In the genomic region with DNA sequence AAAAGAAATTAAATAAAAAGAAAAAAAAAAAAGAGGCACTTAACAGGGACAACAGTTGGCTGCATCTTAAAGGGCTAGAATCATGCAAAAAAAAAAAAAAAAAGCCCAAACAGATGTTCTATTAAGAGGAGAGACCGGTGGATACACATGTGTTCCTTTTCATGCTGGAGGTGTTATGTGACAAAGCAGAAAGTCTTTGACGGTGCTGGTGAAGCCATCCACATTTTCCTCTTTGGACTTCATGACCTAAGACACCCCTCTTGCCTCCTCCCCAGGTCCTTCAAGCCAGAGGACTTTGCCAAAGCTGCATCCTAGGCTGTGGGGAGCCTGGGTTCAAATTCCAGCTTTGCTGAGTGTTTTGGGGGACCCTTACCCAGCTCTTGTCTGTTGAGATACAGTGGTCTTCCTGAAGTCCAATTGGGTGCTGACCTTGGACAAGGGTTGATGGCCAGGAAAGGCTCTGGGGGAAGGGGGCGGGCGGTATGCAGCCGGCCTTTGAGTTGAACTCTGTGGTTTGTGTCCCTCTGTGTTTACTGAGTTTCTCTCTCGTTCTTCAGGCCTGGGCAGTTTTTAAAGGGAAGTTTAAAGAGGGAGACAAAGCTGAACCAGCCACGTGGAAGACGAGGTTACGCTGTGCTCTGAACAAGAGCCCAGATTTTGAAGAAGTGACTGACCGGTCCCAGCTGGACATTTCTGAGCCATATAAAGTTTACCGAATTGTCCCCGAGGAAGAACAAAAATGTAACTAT, we compare ENCODE assay signal across 11 mouse cellular contexts. TPM values are rescaled to one million over a fixed set of nuclear protein-coding genes. Genes with fewer than 3 reads are reported as not detected.
DNase-seq lines count a peak whose midpoint lies in the region; ATAC-seq and TF ChIP-seq lines count a peak whose summit lies in the region.
"Had no signal": no experiment of that assay in that cellular context is flagged by ENCODE, and none has a peak within 500 bp of the region (broad histone marks: within the 10 kb centered on the region; RNA-seq: fewer than 3 reads in every experiment).

No protein-coding gene starts in this region.

- H3K27ac ChIP-seq in brown adipose tissue, adult 24 weeks (replicated peaks; ENCODE audit: low read depth, low read length), result peak overlapping the region; percentile 55; the same call in 1 of the 2 replicates
- H3K27ac ChIP-seq in kidney, postnatal 0 days, result peak overlapping the region; percentile 73
- H3K27ac ChIP-seq in macrophage, result peak overlapping the region; percentile 92
- H3K27ac ChIP-seq: embryonic facial prominence, embryonic 15.5 days; neural tube, embryonic 13.5 days had no signal

- no peaks in the 10 kb centered on the region for H3K9me3 ChIP-seq in kidney, postnatal 0 days (replicated peaks; ENCODE audit: low read length)
- H3K9me3 ChIP-seq: embryonic facial prominence, embryonic 15.5 days; neural tube, embryonic 13.5 days had no signal

- no peak overlapping the region for H3K4me2 ChIP-seq in kidney, postnatal 0 days (ENCODE audit: low read length)
- H3K4me2 ChIP-seq: embryonic facial prominence, embryonic 15.5 days; neural tube, embryonic 13.5 days had no signal

- no peaks in the 10 kb centered on the region for H3K27me3 ChIP-seq in kidney, postnatal 0 days (ENCODE audit: insufficient read depth, low read length)

- no peak overlapping the region for H3K9ac ChIP-seq in kidney, postnatal 0 days (ENCODE audit: low read depth, low read length)
- H3K9ac ChIP-seq: embryonic facial prominence, embryonic 15.5 days; neural tube, embryonic 13.5 days had no signal

- ATAC-seq in kidney, postnatal 0 days (replicated peaks; ENCODE audit: low FRiP score, low read depth), result peak; percentile 31; the same call in 1 of the 2 replicates

- H3K36me3 ChIP-seq in kidney, postnatal 0 days (ENCODE audit: insufficient read depth, low read length), result no peaks in the 10 kb centered on the region
- peaks cover 54% of the 10 kb centered on the region for H3K36me3 ChIP-seq in macrophage (ENCODE audit: inconsistent target)
- H3K36me3 ChIP-seq: embryonic facial prominence, embryonic 15.5 days; neural tube, embryonic 13.5 days had no signal

- TF ChIP-seq CTCF in kidney, postnatal 0 days (IDR thresholded peaks at IDR 0.05; ENCODE audit: low read depth), result no peak

- intact Hi-C loops in left cerebral cortex, postnatal 10 days (cut with DNase I), result no loop called here

- WGBS in kidney, postnatal 0 days, result 35% methylated on average over 12 of the region's 12 CpGs
- WGBS in macrophage (ENCODE audit: missing documents), result 9% methylated on average over 11 of the region's 12 CpGs

- H3K4me1 ChIP-seq in brown adipose tissue, adult 24 weeks (ENCODE audit: control insufficient read depth, insufficient read depth, insufficient read length, low read length), result peaks cover 2% of the 10 kb centered on the region; the same call in 1 of the 2 replicates
- H3K4me1 ChIP-seq in kidney, postnatal 0 days (replicated peaks; ENCODE audit: insufficient read depth, low read length), result peaks cover 17% of the 10 kb centered on the region

- peak; percentile 60 for DNase-seq in layer of hippocampus, adult 9-11 months
- DNase-seq in layer of hippocampus, postnatal 14 days (ENCODE audit: low spot score in 2 of 2), result no peak
- peak; percentile 89 for DNase-seq in kidney, postnatal 0 days (ENCODE audit: low spot score)
- no peak for DNase-seq in adrenal gland, adult 18-20 months (ENCODE audit: low spot score in 2 of 2)
- DNase-seq in thymus, postnatal 14 days, result no peak
- DNase-seq in left cerebral cortex, postnatal 10 days (ENCODE audit: extremely low spot score in 1 of 2, low spot score in 2 of 2), result no peak
- DNase-seq: adrenal gland, postnatal 14 days had no signal

- H3K79me2 ChIP-seq in macrophage (ENCODE audit: inconsistent target), result peaks cover 90% of the 10 kb centered on the region

- no peak overlapping the region for H3K4me3 ChIP-seq in brown adipose tissue, adult 24 weeks (ENCODE audit: insufficient read depth, low read depth, low read length)
- no peak overlapping the region for H3K4me3 ChIP-seq in kidney, postnatal 0 days (replicated peaks; ENCODE audit: low read depth, low read length)
- H3K4me3 ChIP-seq in macrophage (ENCODE audit: inconsistent target), result no peak overlapping the region
- H3K4me3 ChIP-seq: embryonic facial prominence, embryonic 15.5 days; neural tube, embryonic 13.5 days had no signal

RNA-seq across cellular contexts. Expression of gene Irf8, which starts 7.2 kb away (rescaled TPM):
- total RNA-seq in layer of hippocampus, postnatal 14 days (2021), result 1 to 10 TPM; 3.3 to 5.1 TPM
- 2.3 and 4.2 TPM in 2 replicates for polyA plus RNA-seq in brown adipose tissue, adult 24 weeks (2012; ENCODE audit: insufficient read depth, insufficient read length, missing spikeins)
- polyA plus RNA-seq in kidney, postnatal 0 days (2015; fragmentation: Nextera tagmentation; extraction: Ambion mirVana), result 15.7 TPM in 2 replicates
- total RNA-seq in macrophage (2018; cell fraction: chromatin; rRNA removed), result 1,000 to 10,000 TPM in 1 of 26 experiments, 100 to 1,000 TPM in 20, 10 to 100 TPM in 5; 46.2 to 1,418 (median 239) TPM
- total RNA-seq in macrophage (2018; cell fraction: cytosol; rRNA removed), result 100 to 1,000 TPM in 24 of 26 experiments, 10 to 100 TPM in 2; 97.5 to 257 (median 185) TPM
- 1,000 to 10,000 TPM in 1 of 26 experiments, 100 to 1,000 TPM in 19, 10 to 100 TPM in 6; 76.1 to 1,152 (median 159) TPM for total RNA-seq in macrophage (2018; cell fraction: nucleus; rRNA removed)
- 116 to 212 TPM (median 193 TPM) in 3 replicates for polyA plus RNA-seq in macrophage (2018)
- 10 to 100 TPM; 16.1 to 46.0 TPM for total RNA-seq in adrenal gland, adult 18-20 months (2021)
- total RNA-seq in left cerebral cortex, postnatal 10 days (2021), result 1 to 10 TPM; 3.7 to 4.5 TPM

Comparison
In these comparisons a context has a peak if more than half of its experiments do, and no peak if none do; other contexts are left out.
1. DNase-seq: peak in layer of hippocampus, adult 9-11 months (single experiment) and kidney, postnatal 0 days (single experiment); none in layer of hippocampus, postnatal 14 days (0 of 2), adrenal gland, adult 18-20 months (0 of 2), thymus, postnatal 14 days (single experiment) and left cerebral cortex, postnatal 10 days (0 of 2).
2. Peak in every context shown above with its lines, with median percentiles within 50 percentile points of each other: H3K27ac ChIP-seq.